Mouse (Mus musculus): Measurements from ENCODE around the gene Gm525. TPM values are rescaled to one million over a fixed set of nuclear protein-coding genes. Genes with fewer than 3 reads are reported as not detected.

Gm525 gene
- polyA plus RNA-seq, 1 experiment from 2014 or later, result not detected

DNA sequence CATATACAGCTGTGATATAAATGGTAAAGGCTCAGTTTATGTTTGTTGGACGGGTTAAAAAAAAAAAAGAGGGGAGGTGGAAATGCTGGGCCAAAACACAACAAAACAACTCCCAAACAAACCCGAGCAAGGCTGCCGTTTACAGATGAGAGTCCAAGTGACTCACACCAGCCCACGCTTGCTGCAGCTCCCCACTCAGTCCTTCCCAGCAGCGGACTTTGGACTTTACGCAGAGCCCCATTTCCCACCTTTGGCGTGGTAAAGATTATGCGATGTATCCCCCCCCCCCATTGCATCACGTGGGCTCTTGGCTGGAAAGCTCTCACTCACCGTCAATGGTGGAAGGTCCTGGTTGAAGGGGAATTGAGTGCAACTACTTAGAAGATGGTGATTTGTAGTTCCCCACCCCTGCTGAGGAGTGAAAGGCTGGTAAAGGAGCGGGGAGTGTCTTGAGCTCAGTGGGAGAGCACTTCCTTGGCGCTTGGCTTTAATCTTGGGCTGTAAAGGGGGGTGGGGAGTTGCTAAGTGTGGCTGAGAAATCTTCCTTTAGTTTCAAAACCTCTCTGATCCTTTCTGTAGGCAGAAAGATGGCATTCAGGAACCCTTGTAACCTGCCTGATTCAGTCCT, 33.7 kb downstream of the Gm525 start:
- DNase-seq (ENCODE audit: low spot score), result no peak
- WGBS, result 28% methylated on average over 12 of the region's 12 CpGs
- no peaks in the 10 kb centered on the region for H3K36me3 ChIP-seq (ENCODE audit: control insufficient read depth, insufficient read depth, low read length)

GRCm38 (mm10) chr11:89124411-89124810, 50.8 kb downstream of the Gm525 start:
- Histone ChIP-seq H3K27ac (ENCODE audit: low read depth, low read length) (no peak overlapping the region), H3K4me3 (ENCODE audit: low read depth, low read length) (no peak overlapping the region)

More for the DNA sequence above, 33.7 kb downstream of the Gm525 start:
- no peaks in the 10 kb centered on the region for H3K4me1 ChIP-seq (replicated peaks; ENCODE audit: control insufficient read depth, insufficient read depth, low read length)
- no peak overlapping the region for H3K27ac ChIP-seq (ENCODE audit: low read depth, low read length)
- no peak overlapping the region for H3K4me2 ChIP-seq (ENCODE audit: low read depth, low read length, severe bottlenecking)
- H3K4me3 ChIP-seq (ENCODE audit: low read depth, low read length), result no peak overlapping the region
- no peak overlapping the region for H3K9ac ChIP-seq (ENCODE audit: low read length)
- ATAC-seq (replicated peaks; ENCODE audit: low FRiP score), result no peak
- H3K9me3 ChIP-seq (ENCODE audit: control insufficient read depth, low read length), result no peaks in the 10 kb centered on the region
- no peaks in the 10 kb centered on the region for H3K27me3 ChIP-seq (ENCODE audit: control insufficient read depth, insufficient read depth, low read length)

DNA sequence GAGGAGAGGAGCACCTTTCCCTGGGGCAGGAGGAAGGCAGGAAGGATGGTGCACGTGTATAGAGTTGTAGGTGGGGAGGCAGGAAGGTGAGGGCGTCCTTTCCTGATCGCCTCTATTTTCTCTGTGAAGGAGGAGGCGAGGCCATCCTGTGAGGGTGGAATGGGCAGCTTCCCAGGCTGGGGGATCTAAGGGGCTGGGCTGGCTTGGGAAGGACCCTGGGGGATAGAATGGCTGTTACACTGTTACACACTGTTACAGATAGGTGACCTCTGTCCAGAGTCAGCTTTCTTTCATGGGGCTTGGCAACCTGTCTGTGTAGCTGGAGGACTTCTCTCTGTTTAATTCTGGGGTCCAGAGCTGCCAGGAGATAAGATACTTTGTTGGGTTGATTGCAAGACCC, 57.2 kb downstream of the Gm525 start:
- Histone ChIP-seq H3K27me3 (ENCODE audit: control insufficient read depth, insufficient read depth, low read length) (no peaks in the 10 kb centered on the region), H3K36me3 (ENCODE audit: control insufficient read depth, insufficient read depth, low read length) (no peaks in the 10 kb centered on the region), H3K4me3 (ENCODE audit: low read depth, low read length) (no peak overlapping the region), H3K9ac (ENCODE audit: low read length) (no peak overlapping the region), H3K27ac (ENCODE audit: low read depth, low read length) (no peak overlapping the region), H3K9me3 (ENCODE audit: control insufficient read depth, low read length) (no peaks in the 10 kb centered on the region), H3K4me2 (ENCODE audit: low read depth, low read length, severe bottlenecking) (no peak overlapping the region), H3K4me1 (replicated peaks; ENCODE audit: control insufficient read depth, insufficient read depth, low read length) (no peaks in the 10 kb centered on the region)
- 37% methylated on average over 4 of the region's 4 CpGs for WGBS
- no peak for DNase-seq (ENCODE audit: low spot score)
- no peak for ATAC-seq (replicated peaks; ENCODE audit: low FRiP score)

More at GRCm38 (mm10) chr11:89124411-89124810, 50.8 kb downstream of the Gm525 start:
- DNase-seq (ENCODE audit: low spot score) (no peak), ATAC-seq (replicated peaks; ENCODE audit: low FRiP score) (no peak)
- peaks cover 2% of the 10 kb centered on the region; the same call in 1 of the 2 replicates for H3K4me1 ChIP-seq (replicated peaks; ENCODE audit: control insufficient read depth, insufficient read depth, low read length)
- no peaks in the 10 kb centered on the region for H3K36me3 ChIP-seq (ENCODE audit: control insufficient read depth, insufficient read depth, low read length)
- WGBS, result 18% methylated on average over 13 of the region's 13 CpGs
- no peaks in the 10 kb centered on the region for H3K9me3 ChIP-seq (ENCODE audit: control insufficient read depth, low read length)
- no peak overlapping the region for H3K4me2 ChIP-seq (ENCODE audit: low read depth, low read length, severe bottlenecking)
- no peak overlapping the region for H3K9ac ChIP-seq (ENCODE audit: low read length)
- no peaks in the 10 kb centered on the region for H3K27me3 ChIP-seq (ENCODE audit: control insufficient read depth, insufficient read depth, low read length)

- H3K9me3 ChIP-seq (ENCODE audit: control insufficient read depth, low read length), result no peaks in the 10 kb centered on the region
- 91% methylated on average over 7 of the region's 7 CpGs for WGBS
- no peaks in the 10 kb centered on the region for H3K36me3 ChIP-seq (ENCODE audit: control insufficient read depth, insufficient read depth, low read length)
- H3K27ac ChIP-seq (ENCODE audit: low read depth, low read length), result no peak overlapping the region
- no peaks in the 10 kb centered on the region for H3K27me3 ChIP-seq (ENCODE audit: control insufficient read depth, insufficient read depth, low read length)
- ATAC-seq (replicated peaks; ENCODE audit: low FRiP score) (no peak), DNase-seq (ENCODE audit: low spot score) (no peak)
- no peak overlapping the region for H3K4me3 ChIP-seq (ENCODE audit: low read depth, low read length)
- H3K9ac ChIP-seq (ENCODE audit: low read length), result no peak overlapping the region
- H3K4me2 ChIP-seq (ENCODE audit: low read depth, low read length, severe bottlenecking), result no peak overlapping the region
- no peaks in the 10 kb centered on the region for H3K4me1 ChIP-seq (replicated peaks; ENCODE audit: control insufficient read depth, insufficient read depth, low read length)
Observed at GRCm38 (mm10) chr11:89132406-89132805, 58.8 kb downstream of the Gm525 start.

DNA sequence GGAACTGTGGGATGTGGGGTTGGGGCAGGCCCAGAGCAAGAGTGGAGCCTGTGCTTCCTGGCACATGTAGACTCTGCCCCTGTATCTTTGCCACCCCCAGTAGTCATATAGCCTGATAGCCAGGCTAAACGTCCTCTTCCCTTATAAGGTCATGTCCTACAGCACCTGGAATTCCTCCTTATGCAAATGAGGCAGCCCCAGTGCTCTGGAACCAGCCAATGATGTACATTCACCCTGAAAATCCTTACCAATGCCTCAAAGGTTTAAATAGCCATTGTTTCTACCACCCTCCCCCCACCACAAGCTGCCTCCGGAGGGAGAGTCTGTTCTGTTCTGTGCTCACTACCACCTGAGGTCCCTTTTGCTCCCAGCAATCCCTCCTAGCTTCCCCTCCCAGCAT, 60.6 kb downstream of the Gm525 start:
- Histone ChIP-seq H3K4me1 (replicated peaks; ENCODE audit: control insufficient read depth, insufficient read depth, low read length) (no peaks in the 10 kb centered on the region), H3K4me3 (ENCODE audit: low read depth, low read length) (no peak overlapping the region), H3K36me3 (ENCODE audit: control insufficient read depth, insufficient read depth, low read length) (no peaks in the 10 kb centered on the region), H3K27ac (ENCODE audit: low read depth, low read length) (no peak overlapping the region), H3K9ac (ENCODE audit: low read length) (no peak overlapping the region), H3K9me3 (ENCODE audit: control insufficient read depth, low read length) (no peaks in the 10 kb centered on the region), H3K4me2 (ENCODE audit: low read depth, low read length, severe bottlenecking) (no peak overlapping the region), H3K27me3 (ENCODE audit: control insufficient read depth, insufficient read depth, low read length) (no peaks in the 10 kb centered on the region)
- 42% methylated on average over 2 of the region's 2 CpGs for WGBS
- DNase-seq (ENCODE audit: low spot score) (no peak), ATAC-seq (replicated peaks; ENCODE audit: low FRiP score) (no peak)

- no peak for ATAC-seq (replicated peaks; ENCODE audit: low FRiP score)
- H3K4me3 ChIP-seq (ENCODE audit: low read depth, low read length), result no peak overlapping the region
- no peaks in the 10 kb centered on the region for H3K4me1 ChIP-seq (replicated peaks; ENCODE audit: control insufficient read depth, insufficient read depth, low read length)
- DNase-seq (ENCODE audit: low spot score), result no peak
- no peak overlapping the region for H3K9ac ChIP-seq (ENCODE audit: low read length)
- H3K27me3 ChIP-seq (ENCODE audit: control insufficient read depth, insufficient read depth, low read length), result no peaks in the 10 kb centered on the region
- no peaks in the 10 kb centered on the region for H3K9me3 ChIP-seq (ENCODE audit: control insufficient read depth, low read length)
- 94% methylated on average over 2 of the region's 2 CpGs for WGBS
- H3K4me2 ChIP-seq (ENCODE audit: low read depth, low read length, severe bottlenecking), result no peak overlapping the region
- H3K36me3 ChIP-seq (ENCODE audit: control insufficient read depth, insufficient read depth, low read length), result no peaks in the 10 kb centered on the region
- no peak overlapping the region for H3K27ac ChIP-seq (ENCODE audit: low read depth, low read length)
Observed at GRCm38 (mm10) chr11:89137915-89138314, 64.3 kb downstream of the Gm525 start.

Other genes starting within 250 kb of the Gm525 start
- 15.5 and 16.1 TPM in 2 replicates for gene Akap1, start 209.3 kb upstream of the Gm525 start, polyA plus RNA-seq (2014; fragmentation: Nextera tagmentation; extraction: Ambion mirVana)
- gene Scpep1, start 118.4 kb upstream of the Gm525 start, polyA plus RNA-seq (2014; fragmentation: Nextera tagmentation; extraction: Ambion mirVana), result 63.5 and 67.0 TPM in 2 replicates
- not detected in 2 replicates for gene Elobl, start 106.9 kb upstream of the Gm525 start, polyA plus RNA-seq (2014; fragmentation: Nextera tagmentation; extraction: Ambion mirVana)
- 20.4 and 24.5 TPM in 2 replicates for gene Coil, start 103.6 kb upstream of the Gm525 start, polyA plus RNA-seq (2014; fragmentation: Nextera tagmentation; extraction: Ambion mirVana)
- 2.1 and 2.6 TPM in 2 replicates for gene Trim25, start 74.5 kb upstream of the Gm525 start, polyA plus RNA-seq (2014; fragmentation: Nextera tagmentation; extraction: Ambion mirVana)
- gene Dgke, start 7.0 kb upstream of the Gm525 start, polyA plus RNA-seq (2014; fragmentation: Nextera tagmentation; extraction: Ambion mirVana), result 4.8 and 4.9 TPM in 2 replicates
- gene Nog, start 228.5 kb downstream of the Gm525 start, polyA plus RNA-seq (2014; fragmentation: Nextera tagmentation; extraction: Ambion mirVana), result 8.0 and 10.4 TPM in 2 replicates

Measured in forebrain, embryonic 11.5 days (tissue).